Mouse (Mus musculus) heart, embryonic 11.5 days (tissue): Measurements from ENCODE around the gene Unc45a. TPM values are rescaled to one million over a fixed set of nuclear protein-coding genes. Genes with fewer than 3 reads are reported as not detected.

Experiments used
- ATAC-seq: fragments of 200-750 bp; cut with Nextera tagmentation; replicated peaks from 2 replicates; pipeline ENCODE4 v1.8.0; 2017; ENCODE audit warnings: moderate library complexity; ENCODE audit not compliant: insufficient number of reproducible peaks, low FRiP score, low TSS enrichment
- H3K27ac ChIP-seq: fragments of 300-500 bp; sonication (generic); 2 replicates; pipeline ENCODE4 v1.5.1; 2014; ENCODE audit warnings: mild to moderate bottlenecking, low read depth, low read length
- H3K27me3 ChIP-seq: fragments of 300-500 bp; sonication (generic); 2 replicates; pipeline ENCODE4 v1.6.1; 2014; ENCODE audit warnings: mild to moderate bottlenecking, low read length, mixed read lengths; ENCODE audit not compliant: control insufficient read depth, insufficient read depth
- H3K36me3 ChIP-seq: fragments of 300-500 bp; sonication (generic); 2 replicates; pipeline ENCODE4 v1.6.1; 2014; ENCODE audit warnings: mild to moderate bottlenecking, low read length, moderate library complexity, mixed read lengths; ENCODE audit not compliant: control insufficient read depth, insufficient read depth
- H3K4me1 ChIP-seq: fragments of 300-500 bp; sonication (generic); 2 replicates; pipeline ENCODE4 v1.6.1; 2014; ENCODE audit warnings: low read length; ENCODE audit not compliant: control insufficient read depth, insufficient read depth
- H3K4me2 ChIP-seq: fragments of 300-500 bp; sonication (generic); 2 replicates; pipeline ENCODE4 v1.6.1; 2014; ENCODE audit warnings: mild to moderate bottlenecking, moderate library complexity
- H3K4me3 ChIP-seq: fragments of 300-500 bp; sonication (generic); 2 replicates; pipeline ENCODE4 v1.5.1; 2014; ENCODE audit warnings: low read depth, low read length
- H3K9ac ChIP-seq: fragments of 300-500 bp; sonication (generic); 2 replicates; pipeline ENCODE4 v1.6.1; 2014; ENCODE audit warnings: mild to moderate bottlenecking, low read depth, low read length, moderate library complexity
- H3K9me3 ChIP-seq: fragments of 300-500 bp; sonication (generic); replicated peaks from 2 replicates; pipeline ENCODE4 v1.6.1; 2016; ENCODE audit warnings: low read length; ENCODE audit not compliant: control insufficient read depth
- WGBS: fragments of 180-500 bp; shearing (Covaris S2); extraction: QIAGEN DNeasy Blood & Tissue Kit; methylation state at CpG from one replicate; pipeline ENCODE4 v1.1.7; 2014; ENCODE audit not compliant: insufficient replicate concordance; 5-methylcytosine and 5-hydroxymethylcytosine counted together
- polyA plus RNA-seq: library from polyadenylated mRNA; unstranded; fragments of >200 nt; fragmentation: Nextera tagmentation; extraction: Ambion mirVana; gene quantifications from 2 replicates; pipeline ENCODE4 v1.2.1, GENCODE M21; 2014

Gene Unc45a
- polyA plus RNA-seq, 1 experiment from 2014 or later = 11.3 TPM

GRCm38 (mm10) chr7:80280032-80280431 is 60.8 kb downstream of the Unc45a start:
- H3K27ac ChIP-seq = no peak overlapping the region
- H3K36me3 ChIP-seq = peaks cover 23% of the 10 kb centered on the region
- H3K4me3 ChIP-seq = no peak overlapping the region
- peaks cover 3% of the 10 kb centered on the region for H3K9me3 ChIP-seq
- H3K4me1 ChIP-seq = no peaks in the 10 kb centered on the region
- no peak overlapping the region for H3K4me2 ChIP-seq
- ATAC-seq = no peak
- H3K9ac ChIP-seq = no peak overlapping the region
- WGBS = 74% methylated on average over 10 of the region's 10 CpGs
- no peaks in the 10 kb centered on the region for H3K27me3 ChIP-seq

DNA sequence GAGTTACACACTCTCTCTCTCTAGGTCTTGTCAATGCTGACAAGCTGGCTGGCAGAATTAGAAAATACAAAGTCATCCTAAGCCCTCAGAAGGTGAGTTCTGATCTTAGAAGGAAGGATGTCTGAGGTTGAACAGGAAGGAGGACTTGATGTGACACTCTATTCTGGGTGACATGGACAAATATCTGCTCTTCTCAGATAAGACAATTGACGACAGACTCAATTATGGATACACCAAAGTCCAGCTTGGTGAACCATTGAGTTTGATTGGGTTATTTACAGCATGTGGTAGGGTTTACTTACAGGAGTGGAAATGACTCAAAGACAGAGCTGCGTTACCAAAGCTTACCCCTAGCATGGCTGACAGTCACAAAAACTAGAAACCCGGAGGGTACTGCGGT is 64.4 kb downstream of the Unc45a start:
- Histone ChIP-seq H3K27ac (no peak overlapping the region), H3K4me1 (no peaks in the 10 kb centered on the region), H3K4me2 (no peak overlapping the region), H3K4me3 (no peak overlapping the region), H3K36me3 (peaks cover 33% of the 10 kb centered on the region), H3K9ac (no peak overlapping the region), H3K9me3 (peaks cover 12% of the 10 kb centered on the region), H3K27me3 (no peaks in the 10 kb centered on the region)
- no peak for ATAC-seq
- 92% methylated on average over 4 of the region's 4 CpGs for WGBS

Other genes starting within 250 kb of the Unc45a start
- 1,200 and 1,395 TPM in 2 replicates for gene Idh2, start 225.6 kb downstream of the Unc45a start, polyA plus RNA-seq
- gene Sema4b, start 154.2 kb downstream of the Unc45a start, polyA plus RNA-seq = 5.9 and 8.5 TPM in 2 replicates
- 53.8 and 57.4 TPM in 2 replicates for gene Cib1, start 108.2 kb downstream of the Unc45a start, polyA plus RNA-seq
- gene Gdpgp1, start 108.1 kb downstream of the Unc45a start, polyA plus RNA-seq = 4.6 and 5.5 TPM in 2 replicates
- gene Ttll13, start 94.6 kb downstream of the Unc45a start, polyA plus RNA-seq = 0.31 and 0.51 TPM in 2 replicates
- gene Ngrn, start 79.8 kb downstream of the Unc45a start, polyA plus RNA-seq = 41.4 and 41.8 TPM in 2 replicates
- 12.3 and 13.4 TPM in 2 replicates for gene Vps33b, start 71.4 kb downstream of the Unc45a start, polyA plus RNA-seq
- gene Prc1, start 46.6 kb downstream of the Unc45a start, polyA plus RNA-seq = 148 and 156 TPM in 2 replicates
- gene Rccd1, start 16.6 kb downstream of the Unc45a start, polyA plus RNA-seq = 8.9 and 9.0 TPM in 2 replicates
- 13.3 and 15.7 TPM in 2 replicates for gene Hddc3, start 2.1 kb upstream of the Unc45a start, polyA plus RNA-seq
- 12.3 and 12.7 TPM in 2 replicates for gene Man2a2, start 30.4 kb upstream of the Unc45a start, polyA plus RNA-seq
- gene Fes, start 46.9 kb upstream of the Unc45a start, polyA plus RNA-seq = 4.7 and 7.1 TPM in 2 replicates
- 16.0 and 23.5 TPM in 2 replicates for gene Furin, start 64.4 kb upstream of the Unc45a start, polyA plus RNA-seq
- 27.7 and 28.2 TPM in 2 replicates for gene Blm, start 194.1 kb upstream of the Unc45a start, polyA plus RNA-seq